Mouse (Mus musculus): Measurements from ENCODE around the gene Sh2b3. TPM values are rescaled to one million over a fixed set of nuclear protein-coding genes. Genes with fewer than 3 reads are reported as not detected.

Sh2b3 gene
- polyA plus RNA-seq, 1 experiment from 2014 or later, result 12.5 TPM

- WGBS, result under 1% methylated on average over 33 of the region's 33 CpGs
- H3K4me1 ChIP-seq, result peaks cover 27% of the 10 kb centered on the region
- peak overlapping the region; percentile 57 for H3K4me3 ChIP-seq
- peak overlapping the region; percentile 75 for H3K9ac ChIP-seq
- peaks cover 56% of the 10 kb centered on the region for H3K27me3 ChIP-seq
- no peak overlapping the region for H3K27ac ChIP-seq
- peak overlapping the region; percentile 85 for H3K4me2 ChIP-seq (replicated peaks)
- ATAC-seq (ENCODE audit: low FRiP score, low read depth), result peak; percentile 63; the same call in 1 of the 2 replicates
- no peaks in the 10 kb centered on the region for H3K9me3 ChIP-seq
- no peaks in the 10 kb centered on the region for H3K36me3 ChIP-seq
These were observed 5.2 kb upstream of the Sh2b3 start for GRCm38 (mm10) chr5:121842665-121843118.

DNA sequence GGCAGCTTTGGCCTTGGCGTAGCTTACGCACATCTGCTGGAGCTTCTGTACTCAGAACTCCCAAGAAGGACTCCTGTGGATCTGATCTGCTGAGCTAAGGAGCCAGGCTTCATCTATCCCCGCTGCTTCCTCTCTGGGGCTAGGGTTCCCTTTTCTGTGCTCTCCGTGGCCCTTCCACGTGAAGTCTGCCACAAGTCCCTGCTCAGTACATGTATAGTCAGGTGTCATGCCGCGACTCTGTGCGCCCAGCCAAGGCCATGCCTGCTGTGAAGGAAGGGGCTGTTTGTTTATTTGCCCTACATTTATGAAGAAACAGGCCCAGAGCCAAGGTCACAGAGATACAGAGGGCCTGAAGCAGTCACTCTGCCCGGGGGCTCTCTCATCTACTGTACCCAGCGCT lies 4.5 kb upstream of the Sh2b3 start:
- 49% methylated on average over 10 of the region's 10 CpGs for WGBS
- Histone ChIP-seq H3K36me3 (no peaks in the 10 kb centered on the region), H3K4me3 (peak overlapping the region; percentile 57; the same call in 1 of the 2 replicates), H3K4me1 (peaks cover 34% of the 10 kb centered on the region), H3K4me2 (replicated peaks) (peak overlapping the region; percentile 85; the same call in 1 of the 2 replicates), H3K9me3 (no peaks in the 10 kb centered on the region), H3K9ac (no peak overlapping the region), H3K27ac (no peak overlapping the region), H3K27me3 (peaks cover 61% of the 10 kb centered on the region)
- ATAC-seq (ENCODE audit: low FRiP score, low read depth), result no peak

GRCm38 (mm10) chr5:121841516-121841915 lies 4.1 kb upstream of the Sh2b3 start:
- peaks cover 61% of the 10 kb centered on the region for H3K27me3 ChIP-seq

DNA sequence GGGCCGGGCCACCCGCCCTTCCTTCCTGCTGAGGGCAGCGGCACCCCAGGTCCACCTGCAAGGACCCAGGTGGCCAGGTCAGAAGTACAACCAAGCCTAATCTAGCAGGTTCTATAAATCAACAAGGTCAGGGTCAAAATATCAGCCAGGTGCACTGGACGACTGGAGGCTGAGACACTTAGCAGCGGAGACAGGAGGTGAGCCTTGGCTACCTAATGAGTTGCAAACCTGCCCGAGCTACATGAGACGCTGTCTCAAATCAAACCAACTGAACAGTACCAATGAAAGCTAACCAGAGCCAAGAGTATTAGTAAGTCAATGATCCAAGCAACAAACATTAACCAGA lies 1.7 kb upstream of the Sh2b3 start:
- Histone ChIP-seq H3K27ac (no peak overlapping the region), H3K36me3 (no peaks in the 10 kb centered on the region), H3K4me2 (replicated peaks) (peak overlapping the region; percentile 91), H3K4me1 (peaks cover 49% of the 10 kb centered on the region), H3K4me3 (peak overlapping the region; percentile 78), H3K9me3 (no peaks in the 10 kb centered on the region), H3K27me3 (peaks cover 54% of the 10 kb centered on the region), H3K9ac (peak overlapping the region; percentile 65)
- 24% methylated on average over 7 of the region's 7 CpGs for WGBS
- ATAC-seq (ENCODE audit: low FRiP score, low read depth), result no peak

More at GRCm38 (mm10) chr5:121841516-121841915, 4.1 kb upstream of the Sh2b3 start:
- H3K9ac ChIP-seq, result no peak overlapping the region
- no peak for ATAC-seq (ENCODE audit: low FRiP score, low read depth)
- peaks cover 34% of the 10 kb centered on the region for H3K4me1 ChIP-seq
- H3K9me3 ChIP-seq, result no peaks in the 10 kb centered on the region
- no peak overlapping the region for H3K4me3 ChIP-seq
- no peak overlapping the region for H3K4me2 ChIP-seq (replicated peaks)
- H3K36me3 ChIP-seq, result no peaks in the 10 kb centered on the region
- WGBS, result 91% methylated on average over 9 of the region's 9 CpGs
- H3K27ac ChIP-seq, result no peak overlapping the region

DNA sequence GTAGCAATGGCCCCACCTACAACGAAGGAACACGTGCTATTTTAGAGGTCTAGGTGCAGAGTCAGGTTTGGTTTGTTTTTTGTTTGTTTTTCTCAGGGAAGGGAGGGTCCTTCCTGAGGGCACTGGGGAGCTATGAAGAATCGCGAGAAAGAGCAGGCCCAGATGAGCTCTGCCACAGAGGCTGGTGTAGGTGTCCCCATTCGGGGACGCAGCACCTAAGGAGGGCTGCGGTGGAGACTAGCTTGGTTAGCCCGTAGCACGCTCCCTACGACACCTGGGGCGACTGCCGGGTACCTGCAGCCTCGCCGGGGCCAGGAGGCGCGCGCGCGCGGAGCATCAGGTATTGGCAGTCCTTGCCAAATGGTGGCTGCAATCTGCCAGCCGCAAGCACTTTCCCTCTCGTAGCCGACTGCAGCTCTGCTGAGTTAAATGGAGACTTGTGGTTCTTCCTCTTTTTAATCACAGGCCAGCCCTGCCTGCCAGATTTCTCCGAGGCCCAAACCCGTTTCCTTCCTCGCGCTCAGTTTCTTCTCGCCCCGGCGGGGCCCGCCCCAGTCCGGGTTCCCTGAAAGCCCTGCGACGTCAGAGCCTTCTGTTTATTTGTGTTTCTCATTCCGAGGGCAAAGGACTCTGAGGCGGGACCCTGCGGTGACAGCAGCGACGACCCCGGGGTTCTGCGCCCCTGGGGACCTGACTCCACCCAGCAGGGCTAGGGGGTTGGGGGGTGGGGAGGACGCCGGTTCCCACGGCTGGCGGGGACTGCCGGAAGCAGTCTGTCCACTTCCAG lies 1.1 kb upstream of the Sh2b3 start:
- Histone ChIP-seq H3K36me3 (no peaks in the 10 kb centered on the region), H3K9ac (peak overlapping the region; percentile 65), H3K4me2 (replicated peaks) (peak overlapping the region; percentile 91), H3K4me3 (peak overlapping the region; percentile 78), H3K4me1 (peaks cover 54% of the 10 kb centered on the region), H3K9me3 (no peaks in the 10 kb centered on the region), H3K27ac (no peak overlapping the region), H3K27me3 (peaks cover 48% of the 10 kb centered on the region)
- WGBS, result under 1% methylated on average over 46 of the region's 46 CpGs
- ATAC-seq (ENCODE audit: low FRiP score, low read depth), result no peak

DNA sequence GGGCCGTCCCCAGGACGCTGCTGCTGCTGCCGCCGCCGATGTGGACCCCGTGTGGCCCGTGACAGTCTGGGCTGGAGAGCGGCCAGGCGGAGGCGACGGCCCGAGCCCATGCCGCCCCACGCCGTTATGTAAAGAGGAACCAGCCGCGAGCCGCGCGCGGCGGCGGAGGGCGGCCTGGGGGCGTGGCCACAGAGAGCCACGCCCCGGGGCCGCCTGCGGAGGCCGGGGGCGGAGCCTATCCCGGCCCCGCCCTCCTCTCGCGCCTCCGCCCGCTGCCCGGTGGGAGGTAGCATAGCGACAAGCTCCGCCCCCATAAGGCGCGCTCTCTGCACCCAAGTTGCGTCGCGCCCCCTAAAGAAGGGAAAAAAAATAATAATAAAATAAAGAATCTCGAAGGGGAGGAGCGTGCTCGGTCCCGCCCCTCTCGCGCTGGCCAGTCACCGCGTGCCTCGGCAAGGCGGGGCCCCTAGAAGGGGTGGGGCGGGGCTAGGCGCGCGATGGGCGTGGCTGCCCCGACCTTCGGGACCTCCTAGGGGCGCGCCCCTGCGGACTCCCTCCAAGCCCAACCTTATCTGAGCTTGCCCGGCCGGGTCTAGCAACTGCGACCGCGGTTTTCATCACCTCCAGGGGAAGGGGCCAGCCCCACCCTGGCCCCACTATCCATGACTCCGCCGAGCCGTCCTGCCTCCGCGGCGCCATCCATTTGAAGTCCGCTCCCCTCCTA lies 592 bp downstream of the Sh2b3 start:
- peak overlapping the region; percentile 81 for H3K9ac ChIP-seq
- under 1% methylated on average over 51 of the region's 77 CpGs for WGBS
- H3K4me3 ChIP-seq, result peak overlapping the region; percentile 78
- no peaks in the 10 kb centered on the region for H3K9me3 ChIP-seq
- peak overlapping the region; percentile 91 for H3K4me2 ChIP-seq (replicated peaks)
- peak overlapping the region; percentile 39; the same call in 1 of the 2 replicates for H3K27ac ChIP-seq
- peaks cover 53% of the 10 kb centered on the region for H3K4me1 ChIP-seq
- no peaks in the 10 kb centered on the region for H3K36me3 ChIP-seq
- peak; percentile 81 for ATAC-seq (ENCODE audit: low FRiP score, low read depth)
- H3K27me3 ChIP-seq, result peaks cover 34% of the 10 kb centered on the region

GRCm38 (mm10) chr5:121835949-121836691 lies 1.3 kb downstream of the Sh2b3 start:
- Histone ChIP-seq H3K4me2 (replicated peaks) (peak overlapping the region; percentile 91), H3K36me3 (no peaks in the 10 kb centered on the region), H3K27ac (peak overlapping the region; percentile 39; the same call in 1 of the 2 replicates), H3K9me3 (no peaks in the 10 kb centered on the region), H3K4me1 (peaks cover 53% of the 10 kb centered on the region), H3K9ac (peak overlapping the region; percentile 81), H3K27me3 (peaks cover 32% of the 10 kb centered on the region), H3K4me3 (peak overlapping the region; percentile 78)
- WGBS, result under 1% methylated on average over 50 of the region's 51 CpGs
- no peak; the same call in 1 of the 2 replicates for ATAC-seq (ENCODE audit: low FRiP score, low read depth)

GRCm38 (mm10) chr5:121834991-121835747 lies 2.3 kb downstream of the Sh2b3 start:
- H3K27ac ChIP-seq, result no peak overlapping the region
- H3K27me3 ChIP-seq, result peaks cover 39% of the 10 kb centered on the region
- H3K9ac ChIP-seq, result peak overlapping the region; percentile 81
- no peak for ATAC-seq (ENCODE audit: low FRiP score, low read depth)
- no peaks in the 10 kb centered on the region for H3K9me3 ChIP-seq
- H3K36me3 ChIP-seq, result no peaks in the 10 kb centered on the region
- H3K4me3 ChIP-seq, result peak overlapping the region; percentile 78
- peaks cover 53% of the 10 kb centered on the region for H3K4me1 ChIP-seq
- H3K4me2 ChIP-seq (replicated peaks), result peak overlapping the region; percentile 91
- 16% methylated on average over 12 of the region's 12 CpGs for WGBS

- no peak overlapping the region for H3K27ac ChIP-seq
- peak overlapping the region; percentile 31; the same call in 1 of the 2 replicates for H3K9ac ChIP-seq
- no peak overlapping the region for H3K4me3 ChIP-seq
- peaks cover 55% of the 10 kb centered on the region for H3K4me1 ChIP-seq
- no peaks in the 10 kb centered on the region for H3K36me3 ChIP-seq
- no peak for ATAC-seq (ENCODE audit: low FRiP score, low read depth)
- H3K4me2 ChIP-seq (replicated peaks), result peak overlapping the region; percentile 91
- H3K27me3 ChIP-seq, result peaks cover 44% of the 10 kb centered on the region
- 66% methylated on average over 7 of the region's 7 CpGs for WGBS
- no peaks in the 10 kb centered on the region for H3K9me3 ChIP-seq
These were observed 3.2 kb downstream of the Sh2b3 start for GRCm38 (mm10) chr5:121834241-121834606.

DNA sequence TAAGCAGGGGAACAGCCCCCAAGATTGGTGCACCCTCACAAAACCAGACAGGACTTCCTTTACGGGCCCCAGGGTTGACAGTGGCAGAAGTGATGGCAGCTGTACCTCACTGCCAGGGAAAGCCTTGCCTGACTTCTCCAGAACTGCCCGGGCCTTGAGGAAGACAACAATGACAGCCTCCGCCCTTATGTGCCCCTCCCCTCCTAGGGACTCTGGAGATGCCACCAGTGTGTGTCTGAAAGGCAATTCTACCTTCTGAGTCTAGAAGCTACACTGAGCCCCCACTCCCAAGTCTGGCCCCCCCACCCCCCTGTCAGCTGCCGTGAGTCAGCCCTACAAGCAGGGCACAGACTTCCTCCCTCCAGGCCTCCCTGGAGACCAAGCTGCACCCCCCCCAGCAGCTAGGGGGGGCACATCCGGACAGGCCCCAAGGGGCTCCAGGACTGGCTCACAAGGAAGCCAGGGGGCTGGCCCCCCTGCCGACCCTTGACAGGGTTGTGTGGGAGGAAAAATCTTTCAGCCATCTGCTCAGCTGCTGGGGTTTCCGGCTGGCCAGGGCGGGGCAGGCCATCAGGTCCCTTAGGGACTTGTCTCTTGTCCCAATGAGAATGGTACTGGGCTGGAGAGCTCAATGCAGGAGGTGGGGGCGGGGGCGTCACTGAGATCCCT lies 3.7 kb downstream of the Sh2b3 start:
- H3K4me3 ChIP-seq, result no peak overlapping the region
- 38% methylated on average over 10 of the region's 10 CpGs for WGBS
- ATAC-seq (ENCODE audit: low FRiP score, low read depth), result no peak

GRCm38 (mm10) chr5:121833159-121833558 lies 4.3 kb downstream of the Sh2b3 start:
- H3K36me3 ChIP-seq, result peaks cover 3% of the 10 kb centered on the region; the same call in 1 of the 2 replicates
- peak overlapping the region; percentile 91; the same call in 1 of the 2 replicates for H3K4me2 ChIP-seq (replicated peaks)
- WGBS, result 95% methylated on average over 2 of the region's 2 CpGs
- H3K9me3 ChIP-seq, result no peaks in the 10 kb centered on the region
- no peak overlapping the region for H3K27ac ChIP-seq
- no peak overlapping the region for H3K9ac ChIP-seq
- peaks cover 57% of the 10 kb centered on the region for H3K4me1 ChIP-seq
- H3K27me3 ChIP-seq, result peaks cover 46% of the 10 kb centered on the region
- H3K4me3 ChIP-seq, result no peak overlapping the region
- no peak for ATAC-seq (ENCODE audit: low FRiP score, low read depth)

More for the DNA sequence above, 3.7 kb downstream of the Sh2b3 start:
- Histone ChIP-seq H3K27ac (no peak overlapping the region), H3K27me3 (peaks cover 45% of the 10 kb centered on the region), H3K36me3 (no peaks in the 10 kb centered on the region), H3K9me3 (no peaks in the 10 kb centered on the region), H3K9ac (peak overlapping the region; percentile 31; the same call in 1 of the 2 replicates), H3K4me2 (replicated peaks) (peak overlapping the region; percentile 91), H3K4me1 (peaks cover 57% of the 10 kb centered on the region)

Data from limb, embryonic 13.5 days (tissue).